Mouse (Mus musculus) left cerebral cortex, postnatal 4 days (tissue): ENCODE measurements around the gene Ccnd2. TPM values are rescaled to one million over a fixed set of nuclear protein-coding genes. Genes with fewer than 3 reads are reported as not detected.

ENCODE experiments used
- DNase-seq: peaks from one replicate; pipeline ENCODE4 v3.0.0-alpha.2; 2022
- intact Hi-C: fragments of 180-260 bp; cut with DNase I; formaldehyde crosslinking; loops from one replicate; pipeline ENCODE4 v1.15.1; 2025
- total RNA-seq, 2 experiments: library from RNA; stranded (reverse); gene quantifications; 2 replicates each; pipeline ENCODE4 v1.2.3; 2021

The Ccnd2 gene
- total RNA-seq, result 100 to 1,000 TPM; 139 to 147 TPM

DNA sequence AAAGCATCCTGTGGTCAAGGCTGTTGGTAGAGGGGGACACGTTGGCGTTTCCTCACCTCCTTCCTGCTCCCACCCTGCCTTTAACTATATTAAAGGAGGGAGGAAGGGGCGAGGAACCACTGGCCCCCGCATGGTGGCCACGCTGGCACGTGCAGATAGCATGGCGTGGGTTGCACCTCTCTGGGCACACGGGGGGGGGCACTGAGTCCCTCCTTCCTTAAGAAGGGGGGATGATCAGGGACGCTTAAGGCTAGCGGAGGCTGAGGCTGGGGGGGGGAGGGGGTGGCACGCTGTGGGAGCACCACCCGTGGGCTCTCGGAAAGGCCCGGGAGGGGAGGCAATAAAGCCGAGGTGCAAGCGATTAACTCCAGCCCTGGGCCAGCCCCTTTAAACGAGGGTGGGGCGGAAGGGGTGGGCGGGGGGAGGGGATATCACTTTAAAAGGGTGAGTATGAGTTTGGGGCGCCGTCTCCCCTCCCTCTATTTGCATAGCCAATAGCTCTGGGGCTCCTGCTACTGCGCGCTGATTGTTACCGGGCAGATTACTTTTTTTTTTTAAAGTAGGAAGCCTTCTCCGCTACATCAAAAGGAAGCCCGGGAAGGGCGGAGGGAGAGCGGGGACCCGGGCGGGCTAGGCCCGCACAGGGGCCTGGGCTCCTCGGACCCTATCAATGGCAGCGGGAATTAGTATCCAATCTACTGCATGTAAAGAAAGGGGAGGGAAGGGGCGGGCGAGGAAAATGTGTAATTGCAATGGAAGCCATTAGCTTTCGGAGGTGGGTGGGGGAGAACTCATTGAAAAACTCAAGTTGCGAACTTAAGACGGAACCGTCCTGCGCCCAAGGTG, at the start of gene Ccnd2:
Ccnd2 (minus strand) TSS at position 88 of the 846 bp plus-strand sequence.
- DNase-seq, result peak; percentile 69
- intact Hi-C loops, result no loop called here

DNA sequence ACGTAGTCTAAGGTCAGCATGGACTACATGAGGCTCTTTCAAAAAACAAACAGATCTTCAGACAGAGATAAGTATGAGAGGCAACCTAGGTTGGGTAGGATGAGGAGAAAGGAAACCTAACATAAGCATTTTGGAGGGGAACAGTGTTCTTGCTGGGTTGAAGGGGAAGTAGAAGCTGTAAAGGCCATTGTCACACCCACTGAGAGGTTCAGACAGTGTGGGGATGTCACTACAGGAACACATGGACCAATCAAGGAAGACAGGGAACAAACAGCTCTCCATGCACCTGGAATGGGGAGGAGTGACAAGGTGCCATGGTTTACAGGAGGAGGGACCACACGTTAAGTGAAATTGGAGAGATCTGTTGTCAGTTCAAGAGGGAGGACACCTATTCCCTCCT, 45.0 kb upstream of the Ccnd2 start:
- no peak for DNase-seq
- intact Hi-C loops, result no loop called here

DNA sequence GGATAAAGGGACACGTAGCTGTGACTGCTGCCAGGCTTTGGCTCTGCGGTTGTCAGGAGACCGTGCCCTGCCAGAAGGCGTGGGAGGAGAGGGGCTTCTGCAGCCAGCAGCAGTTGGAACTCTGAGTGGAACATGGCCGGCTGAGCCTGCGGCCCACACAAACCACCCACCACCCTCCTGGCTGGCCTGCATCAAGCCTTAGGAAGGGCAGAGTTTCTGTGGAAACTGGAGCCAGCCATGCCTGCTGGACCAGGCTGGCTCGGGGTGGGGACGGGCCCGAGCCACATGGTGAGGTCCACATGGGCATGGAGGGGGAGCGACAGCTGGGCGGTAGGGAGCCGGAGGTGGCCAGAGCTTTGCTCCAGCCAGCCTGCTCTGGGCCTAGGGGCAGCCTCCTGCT, 29.3 kb upstream of the Ccnd2 start:
- DNase-seq, result peak; percentile 90
- intact Hi-C loops, result no loop called here

DNA sequence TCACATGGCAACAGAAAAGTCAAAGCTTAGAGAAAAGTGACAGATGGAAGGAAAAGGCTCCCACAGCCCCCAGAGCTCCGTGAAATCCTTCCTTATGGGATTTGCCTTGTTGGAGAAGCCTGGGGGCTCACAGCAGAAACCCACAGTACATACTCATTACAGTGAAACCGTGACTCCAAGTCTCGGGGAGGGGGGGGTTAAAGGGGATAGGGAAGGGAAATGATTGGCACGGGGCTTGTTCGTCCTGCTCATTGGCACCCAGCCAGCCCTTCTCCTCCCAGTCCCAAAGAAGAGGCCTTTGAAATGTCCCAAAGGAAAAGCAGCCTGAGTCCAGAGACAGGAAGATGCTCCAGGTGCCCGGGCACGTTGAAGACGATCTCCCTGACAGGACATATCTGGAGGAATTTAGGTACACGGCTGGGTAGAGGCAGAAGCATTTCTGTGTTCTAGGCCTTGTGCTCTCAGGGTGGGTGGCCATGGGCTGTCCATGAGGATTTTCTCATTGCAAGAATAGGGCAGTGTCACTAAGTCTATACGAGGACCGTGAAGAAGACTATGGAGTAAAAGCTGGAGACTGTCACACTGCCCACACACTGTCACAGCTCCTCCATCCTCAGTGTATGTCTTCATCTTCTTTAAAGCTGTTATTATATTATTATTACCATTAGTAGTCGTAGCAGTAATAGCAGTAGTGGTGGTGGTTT, 27.2 kb upstream of the Ccnd2 start:
- peak; percentile 85 for DNase-seq
- intact Hi-C loops, result no loop called here

DNA sequence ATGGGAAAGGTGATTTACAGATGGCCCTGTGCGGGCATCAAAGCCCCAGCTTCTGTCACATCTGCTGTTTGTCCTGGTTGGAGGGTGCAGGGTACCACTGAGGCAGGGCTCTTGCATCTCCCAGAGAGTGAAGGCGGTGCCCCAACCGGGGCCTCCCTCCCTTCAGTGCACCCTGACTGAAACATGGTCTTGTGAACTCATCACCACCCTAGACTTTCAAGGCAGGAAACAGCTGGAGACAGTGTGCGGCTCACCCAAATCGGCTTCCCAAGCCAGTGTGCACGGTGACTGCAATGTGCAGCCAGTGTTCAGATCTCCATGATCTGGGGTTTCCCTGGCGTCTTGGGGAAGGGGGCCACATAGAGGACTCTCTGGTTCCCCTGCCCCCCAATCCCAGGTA, 26.0 kb upstream of the Ccnd2 start:
- DNase-seq, result no peak
- intact Hi-C loops, result no loop called here

DNA sequence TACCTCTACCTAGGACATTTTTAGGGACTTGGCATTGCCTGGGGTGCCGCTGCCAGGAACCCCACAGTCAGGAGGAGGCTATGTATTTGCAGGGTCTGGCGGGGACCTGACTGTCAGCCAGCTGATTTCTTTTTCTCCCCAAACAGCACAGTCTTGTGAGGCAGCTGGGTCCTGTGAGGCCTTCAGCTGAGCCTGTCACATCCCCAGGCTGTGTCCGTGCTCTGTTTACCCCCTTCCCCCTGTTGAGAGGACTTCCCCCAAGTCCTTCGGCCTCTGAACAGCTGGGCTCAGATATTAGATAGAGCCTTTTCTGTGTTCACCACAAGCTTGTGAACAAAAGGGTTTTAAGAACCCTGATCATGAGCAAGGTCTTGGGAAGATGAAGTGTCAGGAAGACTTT, 25.4 kb upstream of the Ccnd2 start:
- intact Hi-C loops, result no loop called here
- peak; percentile 26 for DNase-seq

DNA sequence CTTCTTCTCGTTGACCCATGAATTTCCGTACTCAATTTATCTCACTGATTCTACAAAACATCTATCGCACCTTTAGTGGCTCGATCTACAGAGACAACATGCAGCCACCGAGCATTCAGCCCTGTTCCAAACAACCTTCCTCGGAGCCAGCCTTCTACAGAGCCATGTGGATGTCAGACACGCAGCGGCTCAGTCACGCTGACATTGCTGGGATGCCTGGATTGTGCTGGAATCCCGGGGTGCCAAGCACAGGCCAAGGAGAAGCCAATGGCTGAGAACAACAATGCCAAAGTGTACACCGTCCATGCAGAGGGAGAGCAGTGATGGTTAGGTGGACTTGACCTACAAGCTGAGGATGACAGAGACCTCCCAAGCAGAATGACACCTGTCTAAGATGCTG, 20.5 kb upstream of the Ccnd2 start:
- intact Hi-C loops, result no loop called here
- DNase-seq, result no peak

DNA sequence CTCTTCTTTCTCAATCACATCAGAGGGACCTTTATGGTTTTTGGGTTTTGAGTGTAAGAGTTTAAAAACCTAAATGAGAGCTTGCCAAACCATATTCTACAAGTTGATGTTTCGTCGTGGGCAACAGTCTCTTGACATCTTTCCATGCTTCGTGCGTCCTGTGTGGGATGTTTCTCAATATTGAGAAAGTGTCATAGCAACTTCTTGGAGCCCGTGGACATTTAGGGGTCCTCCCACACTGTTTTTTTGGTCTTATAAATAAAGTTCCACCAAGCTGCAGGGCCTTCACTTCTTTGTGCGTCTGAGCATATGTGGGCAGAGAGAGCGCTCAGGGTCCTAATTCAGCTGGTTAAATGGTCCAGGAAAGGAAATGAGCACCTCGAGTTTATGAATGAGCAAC, 18.7 kb upstream of the Ccnd2 start:
- DNase-seq, result no peak
- intact Hi-C loops, result no loop called here

DNA sequence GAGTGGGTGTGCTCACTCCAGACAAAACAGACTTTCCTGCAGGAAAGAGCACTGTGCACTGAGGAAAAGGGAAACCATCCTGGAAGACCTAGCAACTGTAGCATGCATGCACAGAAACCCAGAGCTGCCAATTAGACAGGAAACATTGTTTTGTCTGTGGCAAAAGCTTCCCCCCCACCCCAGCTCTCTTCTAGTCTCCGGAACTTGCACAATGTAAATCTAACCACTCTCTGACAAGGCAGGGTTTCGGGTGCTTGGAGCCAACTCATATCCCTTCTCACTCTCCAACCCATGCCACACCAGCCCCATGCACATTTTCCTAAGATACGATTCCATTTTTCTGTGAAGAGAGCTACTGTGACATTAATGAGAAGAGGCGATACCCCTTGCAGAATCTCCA, 13.7 kb upstream of the Ccnd2 start:
- intact Hi-C loops, result no loop called here
- DNase-seq, result no peak

DNA sequence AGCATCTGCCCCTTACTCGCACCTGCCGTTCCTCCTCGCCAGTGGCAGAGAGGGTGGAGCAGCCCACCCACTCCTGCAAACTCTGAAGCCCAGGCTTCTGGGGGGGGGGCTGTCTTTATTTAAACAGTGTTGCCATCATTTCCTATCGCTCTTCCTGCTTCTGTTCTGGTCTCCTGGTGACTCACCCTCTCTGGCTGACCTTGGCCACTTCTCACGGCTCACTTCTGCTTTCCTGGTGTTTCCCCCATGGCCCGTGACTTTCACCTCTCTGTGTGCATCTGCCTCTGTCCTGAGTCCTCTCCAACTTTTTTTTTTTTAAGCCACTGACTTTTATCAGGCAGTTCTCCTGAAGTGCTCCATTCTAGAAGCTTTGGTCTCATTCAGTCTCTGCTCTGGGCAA, 10.8 kb upstream of the Ccnd2 start:
- intact Hi-C loops, result no loop called here
- DNase-seq, result no peak

DNA sequence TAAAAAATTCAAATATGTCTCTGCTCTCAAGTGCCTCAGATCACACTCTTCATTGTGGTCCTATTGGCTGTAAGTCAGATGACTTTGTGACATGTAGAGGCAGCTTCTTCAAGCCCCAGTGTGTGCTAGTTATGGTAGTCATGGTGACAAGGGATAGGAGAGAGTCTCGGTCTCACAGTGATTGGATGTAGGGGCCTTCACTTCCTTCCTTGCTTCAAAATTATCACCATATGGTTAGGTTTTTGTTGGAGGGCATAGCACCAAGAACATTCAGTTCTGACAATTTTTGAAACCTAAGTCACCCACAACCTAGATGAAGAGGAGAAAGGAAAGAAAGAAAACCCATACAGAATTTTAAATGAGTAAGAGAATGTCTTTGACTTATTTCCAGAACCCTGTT, 5.3 kb upstream of the Ccnd2 start:
- DNase-seq, result no peak
- intact Hi-C loops, result no loop called here

DNA sequence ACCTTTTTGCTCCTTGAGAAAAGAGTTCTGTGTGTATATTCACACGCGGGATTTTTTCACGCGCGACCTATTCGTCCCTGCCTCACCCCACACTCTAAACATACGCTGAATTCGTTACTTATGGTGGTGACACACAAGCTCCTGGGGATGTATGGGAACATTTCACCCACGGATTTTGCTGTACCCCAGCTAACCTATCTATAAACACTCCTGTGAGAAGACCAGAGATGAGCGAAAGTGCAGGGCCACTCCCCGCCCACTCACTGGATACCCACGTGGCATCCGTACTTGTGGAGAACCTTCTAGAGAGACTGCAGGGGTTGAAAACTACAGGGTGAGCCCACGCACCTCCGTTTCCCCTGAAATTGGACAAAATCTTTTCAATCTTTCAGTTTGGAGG, 3.5 kb upstream of the Ccnd2 start:
- intact Hi-C loops, result no loop called here

DNA sequence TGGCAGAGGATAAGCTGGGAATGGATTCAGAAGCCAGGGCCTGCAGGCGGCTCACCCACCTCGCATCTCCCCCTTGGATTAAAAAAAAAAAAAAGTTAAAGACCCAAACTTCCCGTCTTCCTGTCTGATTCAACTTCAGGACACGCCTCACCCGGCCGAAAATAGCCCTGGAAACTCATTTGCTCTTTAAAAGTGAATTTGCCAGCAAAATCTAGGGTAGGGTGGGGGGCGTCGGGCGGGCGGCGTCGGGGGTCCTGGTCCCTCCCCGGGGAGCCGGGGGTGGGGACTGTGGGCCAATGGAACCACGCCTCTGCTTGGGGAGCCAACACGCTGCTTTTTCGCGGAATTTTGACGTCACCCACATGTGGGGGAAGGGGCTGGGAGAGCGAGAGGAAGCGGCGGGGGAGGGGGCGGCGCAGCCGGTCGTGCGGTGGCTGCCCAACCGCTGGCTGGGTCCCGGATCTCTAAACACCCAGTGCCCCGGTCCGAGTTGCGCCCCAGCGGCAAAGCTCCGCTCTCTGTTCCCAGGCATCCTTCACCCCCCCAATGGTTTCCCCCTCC, 2.8 kb upstream of the Ccnd2 start:
- intact Hi-C loops, result no loop called here
- no peak for DNase-seq

More for the DNA sequence above, 3.5 kb upstream of the Ccnd2 start:
- DNase-seq, result no peak

DNA sequence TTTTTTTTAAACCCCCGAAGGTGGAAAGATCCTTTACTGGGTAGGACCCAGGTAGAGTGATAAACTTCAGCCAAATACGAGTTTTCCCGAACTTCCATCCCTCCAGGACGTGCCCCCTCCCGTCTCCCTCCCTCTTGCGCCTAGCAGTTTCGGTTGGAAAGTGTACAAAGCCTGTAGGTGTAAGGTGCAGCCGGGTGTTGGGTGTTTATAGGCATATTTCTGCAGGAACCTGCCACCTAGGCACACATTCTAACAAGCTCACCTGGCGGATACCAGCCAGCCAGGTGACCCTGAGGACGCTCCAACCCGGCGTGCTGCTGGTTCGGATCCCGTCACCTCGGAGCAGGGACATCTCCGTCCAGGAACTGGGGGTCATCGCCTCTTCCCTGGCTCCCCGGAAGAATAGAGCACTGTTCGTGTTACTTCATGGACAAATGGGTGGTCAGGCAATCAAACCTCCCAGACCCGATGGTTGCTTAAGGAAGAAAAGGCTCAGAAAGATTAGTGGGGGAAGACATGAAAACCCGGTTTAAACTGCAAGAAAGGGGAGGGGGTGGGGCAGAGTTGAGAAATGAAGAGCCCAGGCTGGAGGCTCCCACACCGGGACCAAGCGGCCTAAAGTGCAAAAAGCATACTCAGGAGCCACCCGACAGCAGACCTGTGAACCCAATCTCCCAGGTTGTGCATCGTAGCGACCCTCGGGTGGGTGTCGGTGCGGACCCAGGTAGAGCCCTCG, 2.1 kb upstream of the Ccnd2 start:
- no peak for DNase-seq
- intact Hi-C loops, result no loop called here

DNA sequence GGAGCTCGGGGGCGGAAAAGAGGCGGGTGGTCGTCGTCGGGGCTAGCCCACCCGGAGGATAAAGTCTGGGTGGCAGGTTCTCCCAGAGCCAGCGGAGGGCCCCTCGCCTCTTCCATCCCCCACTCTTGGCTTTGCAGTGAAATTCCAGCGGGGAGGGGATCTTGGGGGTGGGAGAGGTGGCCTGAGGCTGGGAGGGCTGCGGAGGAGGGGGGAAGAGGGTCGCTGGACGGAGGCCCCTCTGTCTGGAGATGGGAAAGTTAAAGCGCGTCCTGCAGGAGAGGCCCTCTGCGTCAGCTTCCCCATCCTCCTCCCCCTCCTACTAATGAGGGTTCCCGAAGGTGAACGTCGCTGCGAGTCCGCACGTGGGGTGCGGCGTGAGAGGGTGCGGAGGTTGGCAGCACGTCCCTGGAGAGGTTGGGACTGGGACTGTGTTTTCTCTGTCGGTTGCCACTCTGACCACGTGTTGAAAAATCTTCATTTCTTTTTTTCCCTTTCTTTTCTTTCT, 1.4 kb upstream of the Ccnd2 start:
- DNase-seq, result no peak
- intact Hi-C loops, result no loop called here

DNA sequence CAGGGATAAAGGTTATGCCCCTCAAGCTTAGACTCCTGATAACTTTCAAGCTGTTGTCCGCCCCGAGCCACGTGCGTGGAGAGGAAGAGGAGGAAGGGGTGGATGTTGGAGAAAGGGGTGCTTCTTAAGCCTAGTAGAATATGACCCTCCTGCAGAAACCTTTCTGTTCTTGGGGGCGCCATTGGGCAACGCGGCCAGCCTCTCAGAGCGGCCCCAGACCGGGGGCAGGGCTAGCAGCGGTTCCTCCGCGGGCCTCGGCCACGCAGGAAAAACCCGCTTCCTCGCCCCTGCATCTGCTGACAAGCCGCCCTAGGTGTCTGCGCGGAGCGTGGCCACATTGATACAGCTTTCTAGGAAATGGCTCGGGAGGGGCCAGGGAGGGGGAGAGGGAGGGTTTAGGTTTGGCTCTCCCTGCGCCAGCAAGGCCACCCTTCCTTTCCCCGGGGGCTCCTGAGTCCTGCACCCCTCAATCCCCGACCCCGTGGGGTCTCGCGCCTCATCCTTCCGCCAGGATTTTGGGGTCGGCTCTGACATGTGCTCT, 358 bp downstream of the Ccnd2 start:
- peak; percentile 65 for DNase-seq
- intact Hi-C loops, result no loop called here

DNA sequence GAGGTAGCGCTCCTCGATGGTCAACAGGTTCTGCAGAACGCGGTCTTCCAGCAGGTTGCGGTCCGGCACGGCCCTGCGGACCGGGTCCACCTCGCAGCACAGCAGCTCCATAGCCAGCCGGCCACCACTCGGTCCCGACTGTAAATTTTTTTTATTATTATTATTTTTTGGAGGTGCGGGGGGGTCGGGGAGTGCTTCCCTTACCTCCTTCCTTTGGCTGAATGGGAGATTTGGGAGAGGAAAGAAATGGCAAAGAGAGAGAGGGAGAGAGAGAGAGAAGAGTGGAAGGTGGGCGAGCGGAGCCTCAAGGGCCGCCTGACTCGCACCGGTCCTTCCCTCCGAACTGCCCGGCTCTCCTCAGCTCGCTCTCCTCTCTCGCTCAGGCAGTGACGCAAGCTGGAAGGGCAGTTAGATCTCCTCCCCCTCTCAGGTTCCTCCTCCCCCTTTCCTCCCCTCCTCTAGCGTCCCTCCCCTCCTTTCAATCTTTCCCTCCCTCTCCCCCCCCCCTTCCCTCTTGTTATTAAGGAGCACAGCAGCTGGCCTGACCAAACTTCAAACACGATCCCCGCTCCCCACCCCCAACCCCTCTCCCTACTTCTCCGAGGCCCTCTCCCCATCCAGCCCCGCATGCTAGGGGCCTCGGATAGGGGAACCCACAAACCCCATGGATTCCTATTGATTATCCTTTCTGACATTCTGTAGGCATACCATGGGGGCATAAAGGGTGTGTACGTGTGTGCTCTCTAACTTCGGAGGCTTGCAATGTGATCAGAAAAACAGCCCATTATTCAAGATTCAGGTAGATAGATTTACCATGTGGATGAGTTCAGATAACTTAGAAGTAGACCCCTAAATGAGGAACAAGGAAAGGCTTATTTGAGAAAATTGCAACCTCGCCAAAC, 1.1 kb downstream of the Ccnd2 start:
- peak; percentile 84 for DNase-seq
- intact Hi-C loops, result no loop called here

DNA sequence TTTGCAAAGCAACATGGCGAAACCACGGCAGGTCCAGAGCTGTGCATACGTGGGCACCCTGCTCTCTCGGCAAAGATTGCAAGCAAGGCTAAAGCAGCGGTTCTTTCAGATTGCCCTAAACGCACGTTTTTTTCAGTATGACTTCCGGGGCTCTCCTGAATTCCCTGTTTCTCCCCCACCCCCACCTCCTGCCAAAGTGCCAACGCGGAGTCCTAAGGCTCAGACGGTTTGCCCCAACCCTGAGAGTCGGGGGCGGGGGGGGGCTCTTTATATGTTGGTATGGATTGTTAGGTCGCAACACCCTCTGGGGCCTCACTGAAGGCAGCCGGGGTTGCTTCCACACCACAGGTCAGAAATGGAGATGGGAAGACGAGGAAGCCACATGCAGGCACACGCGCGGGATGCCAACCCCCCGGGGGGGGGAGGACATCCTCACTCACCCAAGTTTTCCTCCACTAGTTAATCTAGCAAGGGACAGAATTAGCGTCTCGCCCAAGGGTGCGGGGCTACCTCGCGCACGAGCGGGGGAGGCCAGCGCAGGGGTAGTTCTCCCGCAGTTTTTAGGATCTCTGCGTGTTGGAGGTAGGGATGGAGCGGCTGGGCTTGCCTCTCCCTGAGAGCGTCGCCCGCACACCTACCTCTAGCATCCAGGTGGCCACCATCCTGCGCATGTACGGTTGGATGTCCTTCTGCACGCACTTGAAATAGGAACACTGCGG, 1.9 kb downstream of the Ccnd2 start:
- intact Hi-C loops, result no loop called here
- no peak for DNase-seq

DNA sequence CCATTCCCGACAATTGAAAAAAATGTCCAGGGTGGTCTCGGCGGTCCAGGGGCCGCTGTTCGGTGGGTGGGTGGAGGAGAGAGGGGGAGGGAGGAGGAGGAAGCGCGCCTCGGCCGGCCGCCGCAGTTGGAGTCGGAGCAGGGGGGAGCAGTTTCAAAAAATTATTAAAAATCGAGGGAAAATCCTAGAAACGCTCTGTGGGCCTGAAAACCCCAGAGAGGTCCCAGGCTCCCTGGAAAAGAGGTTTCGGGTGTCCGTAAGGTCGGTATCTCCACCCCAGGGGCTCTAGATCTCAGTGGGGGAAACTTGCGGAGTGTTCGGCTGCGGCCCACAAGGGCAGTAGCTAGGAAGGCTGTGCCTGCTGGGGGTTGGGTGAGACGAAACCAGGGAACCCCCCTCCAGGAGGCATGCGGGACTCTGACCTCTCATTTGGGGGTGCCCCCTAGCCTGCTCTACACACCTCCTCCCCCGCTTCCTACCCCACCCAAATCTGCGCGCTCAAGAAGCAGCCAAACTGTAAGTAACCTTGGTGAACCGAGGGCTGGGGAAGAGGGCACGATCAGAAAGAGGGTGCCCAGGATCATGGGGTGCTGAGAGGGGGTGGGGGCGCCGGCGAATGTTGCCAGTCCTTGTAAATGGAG, 2.6 kb downstream of the Ccnd2 start:
- DNase-seq, result no peak
- intact Hi-C loops, result no loop called here
